Mouse (Mus musculus) myocyte (in vitro differentiated cells): ENCODE measurements around the gene Il17rd. TPM values are rescaled to one million over a fixed set of nuclear protein-coding genes. Genes with fewer than 3 reads are reported as not detected.

ENCODE experiments used
- H3K27me3 ChIP-seq: one replicate; pipeline ENCODE4 v1.6.1; 2011; ENCODE audit not compliant: control insufficient read depth, insufficient read depth, insufficient read length
- H3K36me3 ChIP-seq: one replicate; pipeline ENCODE4 v1.6.1; 2011; ENCODE audit not compliant: control insufficient read depth, insufficient read depth
- H3K4me2 ChIP-seq: one replicate; pipeline ENCODE4 v1.6.1; 2011; ENCODE audit warnings: low read depth, control low read depth
- H3K4me3 ChIP-seq: one replicate; pipeline ENCODE4 v1.5.1; 2011; ENCODE audit warnings: mild to moderate bottlenecking, control low read depth, moderate library complexity
- H3K79me2 ChIP-seq: one replicate; pipeline ENCODE4 v1.6.1; 2011; ENCODE audit not compliant: control insufficient read depth, insufficient read depth
- H3ac ChIP-seq: one replicate; pipeline ENCODE4 v1.6.1; 2011; ENCODE audit not compliant: control insufficient read depth, insufficient read length
- CEBPB ChIP-seq: IDR thresholded peaks from 2 replicates; pipeline ENCODE4 v1.6.1; 2011; ENCODE audit warnings: mild to moderate bottlenecking, moderate library complexity; ENCODE audit not compliant: poor library complexity, insufficient read depth, severe bottlenecking
- E2F4 ChIP-seq: IDR thresholded peaks from one replicate; pipeline ENCODE4 v1.6.1; 2011; ENCODE audit warnings: mild to moderate bottlenecking, control low read depth, moderate library complexity; ENCODE audit not compliant: insufficient read depth
- MAX ChIP-seq: IDR thresholded peaks from one replicate; pipeline ENCODE4 v1.6.1; 2011; ENCODE audit warnings: low read depth, mild to moderate bottlenecking, control low read depth
- MYOD1 ChIP-seq, 3 experiments: IDR thresholded peaks; one replicate each; pipeline ENCODE4 v1.6.1; 2011; ENCODE audit warnings: control low read depth in 2 of 3, low read depth in 2 of 3, mild to moderate bottlenecking in 2 of 3, moderate library complexity in 1 of 3; ENCODE audit not compliant: insufficient read length in 2 of 3, control insufficient read depth in 1 of 3
- MYOG ChIP-seq, 3 experiments: IDR thresholded peaks; one replicate each; pipeline ENCODE4 v1.6.1; 2011; ENCODE audit warnings: control low read depth in 2 of 3, low read depth in 2 of 3, mild to moderate bottlenecking in 2 of 3; ENCODE audit not compliant: insufficient read length in 2 of 3, control insufficient read depth in 1 of 3, insufficient read depth in 1 of 3
- POLR2A ChIP-seq: IDR thresholded peaks from one replicate; pipeline ENCODE4 v1.6.1; 2011; ENCODE audit warnings: low read depth, mild to moderate bottlenecking, control low read depth, moderate library complexity; ENCODE audit not compliant: insufficient read length
- POLR2AphosphoS2 ChIP-seq: IDR thresholded peaks from one replicate; pipeline ENCODE4 v1.6.1; 2011; ENCODE audit warnings: low read depth, control low read depth; ENCODE audit not compliant: insufficient read length
- REST ChIP-seq: IDR thresholded peaks from one replicate; pipeline ENCODE4 v1.6.1; 2011; ENCODE audit warnings: mild to moderate bottlenecking, control low read depth, moderate library complexity; ENCODE audit not compliant: insufficient read depth, insufficient read length
- SRF ChIP-seq: IDR thresholded peaks from one replicate; pipeline ENCODE4 v1.6.1; 2011; ENCODE audit warnings: low read depth; ENCODE audit not compliant: control insufficient read depth, insufficient read length
- TCF12 ChIP-seq: IDR thresholded peaks from one replicate; pipeline ENCODE4 v1.6.1; 2011; ENCODE audit warnings: mild to moderate bottlenecking, control low read depth; ENCODE audit not compliant: poor library complexity, insufficient read depth, severe bottlenecking
- TCF3 ChIP-seq: IDR thresholded peaks from one replicate; pipeline ENCODE4 v1.6.1; 2011; ENCODE audit warnings: low read depth, control low read depth; ENCODE audit not compliant: insufficient read length
- USF1 ChIP-seq: IDR thresholded peaks from one replicate; pipeline ENCODE4 v1.6.1; 2011; ENCODE audit warnings: low read depth, mild to moderate bottlenecking, control low read depth, moderate library complexity
- polyA plus RNA-seq: library from polyadenylated mRNA; unstranded; fragments of >200 nt; fragmentation: generic; extraction: Trizol; gene quantifications from one replicate; pipeline ENCODE4 v1.2.1, GENCODE M21; 2012; ENCODE audit warnings: missing spikeins

The Il17rd gene
- polyA plus RNA-seq, 1 experiment: 1.9 TPM

DNA sequence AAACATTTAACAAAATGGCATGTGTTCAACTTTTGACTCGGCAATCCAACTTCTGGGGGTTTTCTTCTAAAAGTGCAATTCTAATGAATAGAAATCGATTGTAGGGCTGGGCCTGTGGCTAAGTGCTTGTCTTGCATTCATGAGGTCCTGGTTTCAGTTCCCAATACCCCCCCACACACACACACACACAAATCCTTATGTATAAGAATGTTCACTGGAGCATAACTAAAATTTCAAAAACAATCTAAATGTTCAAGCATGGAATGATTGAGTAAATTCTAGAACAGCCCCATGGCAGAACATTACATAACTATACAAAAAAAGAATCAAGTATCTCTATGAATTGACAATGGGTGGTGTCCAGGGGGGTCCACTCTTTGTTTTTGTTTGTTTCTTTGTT lies 20.8 kb upstream of the Il17rd start:
- no peak for TF ChIP-seq CEBPB
- no peak for TF ChIP-seq MAX
- no peak for TF ChIP-seq E2F4
- TF ChIP-seq MYOG (IDR thresholded peaks at IDR 0.05; ENCODE audit: control insufficient read depth in 1 of 3, insufficient read depth in 1 of 3, insufficient read length in 2 of 3, low read depth in 2 of 3): no peak
- TF ChIP-seq USF1: no peak
- TF ChIP-seq SRF: no peak
- no peak for TF ChIP-seq MYOD1 (IDR thresholded peaks at IDR 0.05; ENCODE audit: control insufficient read depth in 1 of 3, insufficient read length in 2 of 3, low read depth in 2 of 3)
- no peaks in the 10 kb centered on the region for H3K36me3 ChIP-seq

DNA sequence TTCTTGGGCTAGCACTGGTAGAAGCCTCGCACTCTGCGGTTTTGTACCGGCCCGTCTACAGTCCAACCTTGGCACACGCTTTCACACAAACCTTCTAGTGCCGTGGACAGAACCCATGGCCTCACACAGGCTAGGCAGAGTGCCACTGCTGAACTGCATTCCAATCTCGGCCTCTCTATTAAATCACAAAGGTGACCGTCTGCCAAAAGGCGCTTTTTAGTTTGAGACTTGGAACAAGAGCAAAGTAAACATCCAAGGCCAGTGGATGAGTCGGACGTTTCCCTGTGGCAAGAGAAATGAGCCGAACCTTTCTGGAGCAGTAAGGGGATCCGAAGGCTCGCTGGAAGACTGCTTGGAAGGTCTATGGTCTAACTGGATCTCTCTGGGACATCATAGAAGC lies 18.9 kb upstream of the Il17rd start:
- Histone ChIP-seq H3K4me3 (no peak overlapping the region), H3ac (no peak overlapping the region), H3K36me3 (no peaks in the 10 kb centered on the region), H3K4me2 (no peak overlapping the region), H3K79me2 (no peaks in the 10 kb centered on the region), H3K27me3 (peaks cover 4% of the 10 kb centered on the region)
- TF ChIP-seq E2F4 (no peak), TCF12 (no peak)

More for the DNA sequence above, 20.8 kb upstream of the Il17rd start:
- H3ac ChIP-seq: no peak overlapping the region
- no peaks in the 10 kb centered on the region for H3K27me3 ChIP-seq
- H3K79me2 ChIP-seq: no peaks in the 10 kb centered on the region
- H3K4me2 ChIP-seq: no peak overlapping the region
- H3K4me3 ChIP-seq: no peak overlapping the region

DNA sequence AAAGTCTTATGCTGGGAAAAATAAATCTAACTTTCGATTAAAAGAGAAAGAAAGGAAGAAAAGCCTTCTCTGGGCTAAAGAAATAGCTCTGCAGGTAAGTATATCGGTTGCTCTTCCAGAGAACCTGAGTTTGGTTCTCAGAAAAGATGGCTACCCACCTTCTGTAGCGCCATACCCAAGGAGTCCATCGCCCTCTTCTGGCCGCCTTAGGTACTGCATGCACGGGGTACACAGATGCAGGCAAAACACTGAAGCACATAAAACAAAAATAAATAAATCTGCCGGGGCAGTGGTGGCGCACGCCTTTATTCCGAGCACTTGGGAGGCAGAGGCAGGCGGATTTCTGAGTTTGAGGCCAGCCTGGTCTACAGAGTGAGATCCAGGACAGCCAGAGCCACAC lies 15.9 kb upstream of the Il17rd start:
- TF ChIP-seq USF1: no peak
- TF ChIP-seq MYOD1 (IDR thresholded peaks at IDR 0.05; ENCODE audit: control insufficient read depth in 1 of 3, insufficient read length in 2 of 3, low read depth in 2 of 3): no peak
- no peak for TF ChIP-seq REST
- no peak for TF ChIP-seq MAX
- TF ChIP-seq MYOG (IDR thresholded peaks at IDR 0.05; ENCODE audit: control insufficient read depth in 1 of 3, insufficient read depth in 1 of 3, insufficient read length in 2 of 3, low read depth in 2 of 3): no peak
- no peak for TF ChIP-seq POLR2AphosphoS2
- TF ChIP-seq E2F4: no peak
- TF ChIP-seq TCF12: no peak
- no peak for TF ChIP-seq POLR2A
- no peak for TF ChIP-seq CEBPB
- no peak for TF ChIP-seq TCF3
- TF ChIP-seq SRF: no peak
- no peak overlapping the region for H3ac ChIP-seq
- no peak overlapping the region for H3K4me2 ChIP-seq
- peaks cover 4% of the 10 kb centered on the region for H3K27me3 ChIP-seq
- H3K79me2 ChIP-seq: no peaks in the 10 kb centered on the region
- no peak overlapping the region for H3K4me3 ChIP-seq
- no peaks in the 10 kb centered on the region for H3K36me3 ChIP-seq

DNA sequence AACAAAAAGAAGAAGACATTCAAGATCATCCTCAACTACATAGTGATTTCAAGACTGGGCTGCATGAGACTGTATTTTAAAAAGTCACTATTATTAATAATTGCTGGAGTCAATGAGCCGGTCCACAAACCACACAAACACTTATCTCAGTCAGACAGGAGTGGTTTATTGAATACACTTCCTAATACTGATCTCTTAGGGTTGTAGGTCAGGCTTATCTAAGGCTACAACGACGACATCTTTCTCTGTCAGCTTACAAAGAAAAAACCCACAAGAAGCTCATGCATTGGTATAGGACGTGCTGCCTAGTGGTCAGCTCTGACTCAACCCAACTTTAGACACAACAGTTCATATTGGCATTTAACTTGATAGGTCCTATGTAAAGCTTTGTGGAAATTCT lies 14.1 kb upstream of the Il17rd start:
- no peak for TF ChIP-seq REST
- no peak for TF ChIP-seq USF1
- TF ChIP-seq MYOG (IDR thresholded peaks at IDR 0.05; ENCODE audit: control insufficient read depth in 1 of 3, insufficient read depth in 1 of 3, insufficient read length in 2 of 3, low read depth in 2 of 3): no peak
- no peak for TF ChIP-seq TCF12
- no peak for TF ChIP-seq SRF
- TF ChIP-seq CEBPB: no peak
- no peak for TF ChIP-seq POLR2AphosphoS2
- no peak for TF ChIP-seq E2F4
- no peak for TF ChIP-seq POLR2A
- no peak for TF ChIP-seq MAX
- no peak for TF ChIP-seq MYOD1 (IDR thresholded peaks at IDR 0.05; ENCODE audit: control insufficient read depth in 1 of 3, insufficient read length in 2 of 3, low read depth in 2 of 3)
- no peak for TF ChIP-seq TCF3
- H3K4me3 ChIP-seq: no peak overlapping the region
- no peaks in the 10 kb centered on the region for H3K36me3 ChIP-seq
- H3K4me2 ChIP-seq: no peak overlapping the region
- H3K79me2 ChIP-seq: no peaks in the 10 kb centered on the region
- H3ac ChIP-seq: no peak overlapping the region
- peaks cover 4% of the 10 kb centered on the region for H3K27me3 ChIP-seq

DNA sequence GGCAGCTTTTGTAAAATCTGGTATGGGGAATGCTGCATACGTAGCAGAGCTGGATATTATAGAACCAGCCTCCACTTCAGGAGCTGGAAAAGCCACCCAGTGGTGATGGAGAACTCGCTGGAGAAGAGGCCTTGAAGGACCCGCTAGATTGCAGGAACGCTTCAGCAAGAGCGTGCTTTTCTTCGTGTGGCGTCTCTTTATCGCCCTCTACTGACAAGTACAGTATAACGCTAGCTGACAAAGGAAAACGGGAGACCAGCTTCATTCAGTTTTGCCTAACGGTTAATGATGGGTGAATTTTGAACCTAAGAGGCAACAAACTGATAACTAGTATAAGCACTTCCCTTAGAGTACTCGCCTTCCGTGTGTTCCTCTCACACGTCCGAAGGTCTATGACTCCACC lies 9.0 kb upstream of the Il17rd start:
- Histone ChIP-seq H3K36me3 (no peaks in the 10 kb centered on the region), H3ac (no peak overlapping the region), H3K4me3 (no peak overlapping the region), H3K79me2 (no peaks in the 10 kb centered on the region), H3K4me2 (no peak overlapping the region), H3K27me3 (no peaks in the 10 kb centered on the region)
- no peak for TF ChIP-seq CEBPB
- no peak for TF ChIP-seq E2F4
- no peak for TF ChIP-seq TCF3
